Mouse (Mus musculus): ENCODE data around the gene Fgfr2. TPM values are rescaled to one million over a fixed set of nuclear protein-coding genes. Genes with fewer than 3 reads are reported as not detected.
A peak's percentile ranks its signal among the peaks of the same experiment; 100 is the strongest.

Fgfr2 gene
- polyA plus RNA-seq, 1 experiment: 0.17 TPM

DNA sequence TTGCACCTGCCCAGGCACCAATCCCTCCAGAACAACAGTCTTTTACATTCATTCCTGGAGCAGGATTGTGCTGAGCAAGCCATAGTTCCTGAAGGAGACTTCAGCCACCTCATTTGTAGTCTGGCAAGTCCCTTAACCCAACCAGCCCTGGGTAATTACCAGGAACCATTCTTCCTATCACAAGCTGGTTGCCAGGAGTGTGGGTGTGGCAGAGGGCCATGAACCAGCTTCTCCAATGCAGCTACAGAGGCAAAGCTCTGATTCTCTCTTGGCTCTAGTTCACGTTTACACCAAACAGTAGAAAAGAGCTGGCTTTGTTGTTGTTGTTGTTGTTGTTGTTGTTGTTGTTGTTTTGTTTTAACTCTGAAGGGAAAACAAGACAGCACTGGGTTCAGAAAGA, 2260.6 kb downstream of the Fgfr2 start:
- TF ChIP-seq MYOD1 (IDR thresholded peaks at IDR 0.05; ENCODE audit: control insufficient read depth in 1 of 3, insufficient read length in 2 of 3, low read depth in 2 of 3) (no peak), MAX (IDR thresholded peaks at IDR 0.05; ENCODE audit: low read depth) (no peak), CEBPB (IDR thresholded peaks at IDR 0.05; ENCODE audit: insufficient read depth, poor library complexity, severe bottlenecking) (no peak), POLR2A (IDR thresholded peaks at IDR 0.05; ENCODE audit: insufficient read length, low read depth) (no peak), E2F4 (IDR thresholded peaks at IDR 0.05; ENCODE audit: insufficient read depth) (no peak), TCF12 (IDR thresholded peaks at IDR 0.05; ENCODE audit: insufficient read depth, poor library complexity, severe bottlenecking) (no peak), USF1 (IDR thresholded peaks at IDR 0.05; ENCODE audit: low read depth) (no peak), POLR2AphosphoS2 (IDR thresholded peaks at IDR 0.05; ENCODE audit: insufficient read length, low read depth) (no peak), MYOG (IDR thresholded peaks at IDR 0.05; ENCODE audit: control insufficient read depth in 1 of 3, insufficient read depth in 1 of 3, insufficient read length in 2 of 3, low read depth in 2 of 3) (no peak)
- Histone ChIP-seq H3K4me2 (ENCODE audit: low read depth) (no peak overlapping the region), H3K27me3 (ENCODE audit: control insufficient read depth, insufficient read depth, insufficient read length) (no peaks in the 10 kb centered on the region), H3ac (ENCODE audit: control insufficient read depth, insufficient read length) (no peak overlapping the region), H3K79me2 (ENCODE audit: control insufficient read depth, insufficient read depth) (peaks cover 12% of the 10 kb centered on the region), H3K4me3 (no peak overlapping the region), H3K36me3 (ENCODE audit: control insufficient read depth, insufficient read depth) (no peaks in the 10 kb centered on the region)

DNA sequence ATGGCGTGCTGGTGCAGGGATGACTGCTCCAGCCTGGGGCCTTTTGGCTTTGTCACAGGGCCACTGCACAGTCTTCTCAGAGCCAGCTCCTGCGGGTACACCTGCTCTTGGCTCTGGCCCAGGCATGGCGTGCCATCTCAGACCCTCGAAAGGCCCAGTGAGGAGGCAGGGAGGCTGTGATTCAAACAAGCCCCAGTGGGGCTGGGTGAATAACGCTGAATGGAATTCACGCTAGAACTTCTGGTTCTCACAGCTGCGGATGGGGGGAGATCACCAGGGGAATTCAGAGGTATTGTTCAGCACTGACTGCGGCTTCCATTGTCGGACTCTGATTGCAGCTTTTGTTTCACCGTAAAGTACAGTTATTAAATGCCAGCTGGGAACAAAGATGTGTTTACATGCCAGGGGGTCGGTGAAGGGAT, 2262.4 kb downstream of the Fgfr2 start:
- Histone ChIP-seq H3K79me2 (ENCODE audit: control insufficient read depth, insufficient read depth) (no peaks in the 10 kb centered on the region), H3K36me3 (ENCODE audit: control insufficient read depth, insufficient read depth) (no peaks in the 10 kb centered on the region), H3K4me2 (ENCODE audit: low read depth) (peak overlapping the region; percentile 62), H3ac (ENCODE audit: control insufficient read depth, insufficient read length) (no peak overlapping the region), H3K27me3 (ENCODE audit: control insufficient read depth, insufficient read depth, insufficient read length) (no peaks in the 10 kb centered on the region), H3K4me3 (no peak overlapping the region)
- TF ChIP-seq TCF12 (IDR thresholded peaks at IDR 0.05; ENCODE audit: insufficient read depth, poor library complexity, severe bottlenecking): peak; percentile 13
- TF ChIP-seq POLR2A (IDR thresholded peaks at IDR 0.05; ENCODE audit: insufficient read length, low read depth): no peak
- peak in 1 of 3 experiments; percentile 33 for TF ChIP-seq MYOG (IDR thresholded peaks at IDR 0.05; ENCODE audit: control insufficient read depth in 1 of 3, insufficient read depth in 1 of 3, insufficient read length in 2 of 3, low read depth in 2 of 3)
- TF ChIP-seq CEBPB (IDR thresholded peaks at IDR 0.05; ENCODE audit: insufficient read depth, poor library complexity, severe bottlenecking): no peak
- peak in 2 of 3 experiments; percentile 32 to 65 for TF ChIP-seq MYOD1 (IDR thresholded peaks at IDR 0.05; ENCODE audit: control insufficient read depth in 1 of 3, insufficient read length in 2 of 3, low read depth in 2 of 3)
- TF ChIP-seq MAX (IDR thresholded peaks at IDR 0.05; ENCODE audit: low read depth): no peak
- no peak for TF ChIP-seq E2F4 (IDR thresholded peaks at IDR 0.05; ENCODE audit: insufficient read depth)
- no peak for TF ChIP-seq POLR2AphosphoS2 (IDR thresholded peaks at IDR 0.05; ENCODE audit: insufficient read length, low read depth)
- no peak for TF ChIP-seq REST (IDR thresholded peaks at IDR 0.05; ENCODE audit: insufficient read depth, insufficient read length)
- no peak for TF ChIP-seq TCF3 (IDR thresholded peaks at IDR 0.05; ENCODE audit: insufficient read length, low read depth)
- no peak for TF ChIP-seq USF1 (IDR thresholded peaks at IDR 0.05; ENCODE audit: low read depth)
- TF ChIP-seq SRF (IDR thresholded peaks at IDR 0.05; ENCODE audit: control insufficient read depth, insufficient read length, low read depth): no peak

DNA sequence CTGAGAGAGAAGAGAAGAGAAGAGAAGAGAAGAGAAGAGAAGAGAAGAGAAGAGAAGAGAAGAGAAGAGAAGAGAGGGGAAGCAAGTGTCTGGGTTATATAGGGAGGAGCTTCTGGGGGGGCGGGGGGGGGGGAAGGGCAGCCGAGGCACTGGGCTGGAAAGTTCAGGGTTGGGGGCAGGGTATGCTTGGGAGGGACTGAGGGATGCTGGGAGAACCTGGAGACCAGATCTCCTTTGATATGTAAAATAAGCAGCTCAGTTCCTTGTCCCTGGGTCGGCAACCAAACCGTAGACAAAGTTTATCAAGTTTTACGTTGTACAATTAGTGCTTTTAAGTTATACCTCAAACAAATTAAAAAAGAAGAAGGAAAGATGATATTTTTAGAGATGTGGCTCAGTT, 2263.2 kb downstream of the Fgfr2 start:
- no peak overlapping the region for H3K4me3 ChIP-seq
- TF ChIP-seq CEBPB (IDR thresholded peaks at IDR 0.05; ENCODE audit: insufficient read depth, poor library complexity, severe bottlenecking): no peak
- TF ChIP-seq POLR2A (IDR thresholded peaks at IDR 0.05; ENCODE audit: insufficient read length, low read depth): no peak
- no peak for TF ChIP-seq MYOG (IDR thresholded peaks at IDR 0.05; ENCODE audit: control insufficient read depth in 1 of 3, insufficient read depth in 1 of 3, insufficient read length in 2 of 3, low read depth in 2 of 3)
- no peak for TF ChIP-seq TCF12 (IDR thresholded peaks at IDR 0.05; ENCODE audit: insufficient read depth, poor library complexity, severe bottlenecking)
- TF ChIP-seq TCF3 (IDR thresholded peaks at IDR 0.05; ENCODE audit: insufficient read length, low read depth): no peak
- H3K36me3 ChIP-seq (ENCODE audit: control insufficient read depth, insufficient read depth): no peaks in the 10 kb centered on the region
- no peak overlapping the region for H3ac ChIP-seq (ENCODE audit: control insufficient read depth, insufficient read length)
- H3K79me2 ChIP-seq (ENCODE audit: control insufficient read depth, insufficient read depth): no peaks in the 10 kb centered on the region
- no peak overlapping the region for H3K4me2 ChIP-seq (ENCODE audit: low read depth)
- H3K27me3 ChIP-seq (ENCODE audit: control insufficient read depth, insufficient read depth, insufficient read length): no peaks in the 10 kb centered on the region

DNA sequence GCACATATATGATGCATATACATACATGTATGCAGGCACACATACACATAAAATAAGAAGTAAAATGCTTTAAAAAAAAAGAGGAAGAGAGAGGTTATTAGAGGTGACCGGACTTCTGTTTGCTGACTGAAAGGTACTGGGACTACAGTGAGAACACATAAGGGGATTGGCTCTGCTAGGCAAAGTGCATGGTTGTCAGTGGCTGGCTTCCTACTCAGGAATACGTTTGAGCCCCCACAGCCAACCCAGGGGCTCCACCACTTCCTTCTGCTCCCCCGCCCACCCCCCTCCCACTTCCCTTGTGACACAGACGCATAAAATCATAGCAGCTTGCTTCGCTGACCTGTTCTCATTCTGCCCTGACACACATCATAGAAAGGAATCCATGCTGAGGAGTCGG, 2265.2 kb downstream of the Fgfr2 start:
- Histone ChIP-seq H3K36me3 (ENCODE audit: control insufficient read depth, insufficient read depth) (no peaks in the 10 kb centered on the region), H3K27me3 (ENCODE audit: control insufficient read depth, insufficient read depth, insufficient read length) (no peaks in the 10 kb centered on the region), H3K4me3 (no peak overlapping the region), H3ac (ENCODE audit: control insufficient read depth, insufficient read length) (no peak overlapping the region), H3K4me2 (ENCODE audit: low read depth) (no peak overlapping the region), H3K79me2 (ENCODE audit: control insufficient read depth, insufficient read depth) (no peaks in the 10 kb centered on the region)
- TF ChIP-seq SRF (IDR thresholded peaks at IDR 0.05; ENCODE audit: control insufficient read depth, insufficient read length, low read depth) (no peak), REST (IDR thresholded peaks at IDR 0.05; ENCODE audit: insufficient read depth, insufficient read length) (no peak), USF1 (IDR thresholded peaks at IDR 0.05; ENCODE audit: low read depth) (no peak), CEBPB (IDR thresholded peaks at IDR 0.05; ENCODE audit: insufficient read depth, poor library complexity, severe bottlenecking) (no peak), E2F4 (IDR thresholded peaks at IDR 0.05; ENCODE audit: insufficient read depth) (no peak), TCF3 (IDR thresholded peaks at IDR 0.05; ENCODE audit: insufficient read length, low read depth) (no peak), TCF12 (IDR thresholded peaks at IDR 0.05; ENCODE audit: insufficient read depth, poor library complexity, severe bottlenecking) (no peak), MYOD1 (IDR thresholded peaks at IDR 0.05; ENCODE audit: control insufficient read depth in 1 of 3, insufficient read length in 2 of 3, low read depth in 2 of 3) (no peak), MAX (IDR thresholded peaks at IDR 0.05; ENCODE audit: low read depth) (no peak), POLR2AphosphoS2 (IDR thresholded peaks at IDR 0.05; ENCODE audit: insufficient read length, low read depth) (no peak), POLR2A (IDR thresholded peaks at IDR 0.05; ENCODE audit: insufficient read length, low read depth) (no peak), MYOG (IDR thresholded peaks at IDR 0.05; ENCODE audit: control insufficient read depth in 1 of 3, insufficient read depth in 1 of 3, insufficient read length in 2 of 3, low read depth in 2 of 3) (no peak)

DNA sequence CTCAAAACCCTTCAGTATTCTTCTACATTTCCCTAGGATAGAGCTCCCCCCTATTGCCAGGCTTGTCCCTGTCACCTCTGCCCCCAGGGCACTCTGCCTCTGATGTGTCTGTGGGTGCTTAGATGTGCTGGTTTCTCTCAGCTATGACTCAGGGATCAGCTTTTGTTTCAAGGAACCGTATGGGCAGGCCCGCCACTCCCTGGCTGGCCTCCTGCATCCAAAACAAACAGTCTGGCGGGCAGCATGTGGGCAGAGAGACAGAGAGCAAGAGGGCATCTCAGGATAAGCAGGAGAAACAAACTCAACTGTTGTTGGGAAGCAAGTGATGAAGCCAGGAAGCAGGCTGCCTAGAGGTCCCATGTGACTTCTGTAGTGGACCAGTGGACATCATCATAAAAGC, 2267.5 kb downstream of the Fgfr2 start:
- peak overlapping the region; percentile 46 for H3K4me2 ChIP-seq (ENCODE audit: low read depth)
- H3K79me2 ChIP-seq (ENCODE audit: control insufficient read depth, insufficient read depth): no peaks in the 10 kb centered on the region
- no peaks in the 10 kb centered on the region for H3K27me3 ChIP-seq (ENCODE audit: control insufficient read depth, insufficient read depth, insufficient read length)
- no peaks in the 10 kb centered on the region for H3K36me3 ChIP-seq (ENCODE audit: control insufficient read depth, insufficient read depth)
- H3ac ChIP-seq (ENCODE audit: control insufficient read depth, insufficient read length): no peak overlapping the region
- no peak overlapping the region for H3K4me3 ChIP-seq
- TF ChIP-seq USF1 (IDR thresholded peaks at IDR 0.05; ENCODE audit: low read depth) (peak; percentile 55), POLR2A (IDR thresholded peaks at IDR 0.05; ENCODE audit: insufficient read length, low read depth) (no peak), MYOD1 (IDR thresholded peaks at IDR 0.05; ENCODE audit: control insufficient read depth in 1 of 3, insufficient read length in 2 of 3, low read depth in 2 of 3) (peak in 1 of 3 experiments; percentile 8)
